Mouse (Mus musculus) liver, embryonic 14.5 days (tissue): ENCODE measurements around the gene Mthfsd. TPM values are rescaled to one million over a fixed set of nuclear protein-coding genes. Genes with fewer than 3 reads are reported as not detected.

Experiments
- ATAC-seq: fragments of 200-750 bp; cut with Nextera tagmentation; 2 replicates; pipeline ENCODE4 v1.8.0; 2017; ENCODE audit warnings: moderate number of reproducible peaks, mild to moderate bottlenecking, moderate library complexity; ENCODE audit not compliant: insufficient read depth
- DNase-seq, 3 experiments: peaks; one replicate each; pipeline ENCODE4 v3.0.0-alpha.2; 2012 to 2013; ENCODE audit warnings: low read depth in 3 of 3, low spot score in 3 of 3
- H3K27ac ChIP-seq: fragments of 300-500 bp; sonication (generic); 2 replicates; pipeline ENCODE4 v1.5.1; 2014; ENCODE audit warnings: moderate library complexity, mild to moderate bottlenecking, control low read depth, inconsistent platforms
- H3K27me3 ChIP-seq: fragments of 300-500 bp; sonication (generic); 2 replicates; pipeline ENCODE4 v1.6.1; 2014; ENCODE audit warnings: mild to moderate bottlenecking, low read length, moderate library complexity; ENCODE audit not compliant: control insufficient read depth, insufficient read depth
- H3K36me3 ChIP-seq: fragments of 300-500 bp; sonication (generic); replicated peaks from 2 replicates; pipeline ENCODE4 v1.6.1; 2014; ENCODE audit warnings: low read depth; ENCODE audit not compliant: control insufficient read depth, insufficient read depth
- H3K4me1 ChIP-seq, 2 experiments: fragments of 200-500 bp in 1 of 2; fragments of 300-500 bp in 1 of 2; sonication (generic) in 1 of 2; replicated peaks; 2 replicates each; pipeline ENCODE4 v1.6.1; 2012 to 2014; ENCODE audit warnings: antibody characterized with exemption in 1 of 2, inconsistent platforms in 1 of 2, low read length in 1 of 2; ENCODE audit not compliant: control insufficient read depth in 2 of 2, insufficient read depth in 2 of 2
- H3K4me2 ChIP-seq: fragments of 300-500 bp; sonication (generic); 2 replicates; pipeline ENCODE4 v1.6.1; 2014; ENCODE audit warnings: low read depth, mild to moderate bottlenecking, control low read depth, moderate library complexity
- H3K4me3 ChIP-seq, 2 experiments: fragments of 200-500 bp in 1 of 2; fragments of 300-500 bp in 1 of 2; sonication (generic) in 1 of 2; 2 replicates each; pipeline ENCODE4 v1.5.1; 2012 to 2014; ENCODE audit warnings: low read depth in 2 of 2, low read length in 2 of 2, mild to moderate bottlenecking in 2 of 2, control low read depth in 1 of 2, inconsistent platforms in 1 of 2, moderate library complexity in 1 of 2; ENCODE audit not compliant: insufficient read depth in 1 of 2
- H3K9ac ChIP-seq: fragments of 300-500 bp; sonication (generic); replicated peaks from 2 replicates; pipeline ENCODE4 v1.6.1; 2014; ENCODE audit warnings: mild to moderate bottlenecking, control low read depth, moderate library complexity
- H3K9me3 ChIP-seq: fragments of 300-500 bp; sonication (generic); 2 replicates; pipeline ENCODE4 v1.6.1; 2016; ENCODE audit warnings: low read length, mixed read lengths; ENCODE audit not compliant: control insufficient read depth
- CTCF ChIP-seq: IDR thresholded peaks from 2 replicates; pipeline ENCODE4 v1.5.1; 2016; ENCODE audit warnings: antibody characterized with exemption, low read depth, control low read depth
- EP300 ChIP-seq: IDR thresholded peaks from 2 replicates; pipeline ENCODE4 v1.6.1; 2016; ENCODE audit warnings: antibody characterized with exemption, low read depth
- WGBS: fragments of 180-500 bp; shearing (Covaris S2); extraction: QIAGEN DNeasy Blood & Tissue Kit; methylation state at CpG from one replicate; pipeline ENCODE4 v1.1.7; 2014; ENCODE audit not compliant: insufficient replicate concordance; 5-methylcytosine and 5-hydroxymethylcytosine counted together
- polyA plus RNA-seq, 2 experiments: library from polyadenylated mRNA; depleted of rRNA in 1 of 2; stranded (reverse) in 1 of 2; unstranded in 1 of 2; fragments of >200 nt; fragmentation: Nextera tagmentation in 1 of 2; extraction: Ambion mirVana in 1 of 2; gene quantifications; 2 replicates each; pipeline versions ENCODE4 v1.2.1 to v1.2.3; 2012 to 2014

Mthfsd gene
- polyA plus RNA-seq, 2 experiments, result 20.3 to 21.5 TPM

DNA sequence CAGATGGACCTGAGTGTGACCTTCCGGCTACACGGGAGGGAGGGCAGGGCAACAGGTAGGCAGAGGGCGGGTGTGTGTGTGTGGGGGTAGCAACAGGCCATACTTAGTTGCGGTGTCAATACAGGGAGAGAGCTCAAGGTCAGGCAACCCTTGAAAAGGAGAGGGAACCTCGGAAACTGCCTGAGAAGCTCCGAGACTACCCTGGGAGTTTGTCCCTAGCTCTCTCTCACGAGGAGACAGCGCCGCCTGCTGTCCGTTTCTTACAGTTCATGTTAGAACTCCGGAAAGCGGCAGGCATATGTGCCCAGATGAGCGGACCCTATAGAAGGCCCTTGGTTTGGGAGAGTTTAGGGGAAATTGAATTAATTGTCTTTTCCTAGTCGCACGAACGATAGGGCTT lies 15.6 kb downstream of the Mthfsd start:
- Histone ChIP-seq H3K4me3 (no peak overlapping the region), H3K9me3 (no peaks in the 10 kb centered on the region), H3K9ac (no peak overlapping the region), H3K27ac (no peak overlapping the region), H3K27me3 (peaks cover 50% of the 10 kb centered on the region), H3K4me1 (no peaks in the 10 kb centered on the region), H3K36me3 (no peaks in the 10 kb centered on the region; the same call in 1 of the 2 replicates), H3K4me2 (no peak overlapping the region)
- 4% methylated on average over 16 of the region's 16 CpGs for WGBS
- ATAC-seq (peak; percentile 32; the same call in 1 of the 2 replicates), DNase-seq (peak; percentile 33 to 41 (median 40))
- TF ChIP-seq CTCF, result peak; percentile 88
- TF ChIP-seq EP300, result no peak

GRCm38 (mm10) chr8:121092141-121092540 lies 16.1 kb downstream of the Mthfsd start:
- no peak for DNase-seq
- H3K9me3 ChIP-seq, result no peaks in the 10 kb centered on the region
- 0 out of 2 replicates have a peak, but pooled peaks have one; percentile 9 for ATAC-seq
- H3K36me3 ChIP-seq, result no peaks in the 10 kb centered on the region; the same call in 1 of the 2 replicates
- no peak overlapping the region for H3K9ac ChIP-seq
- H3K4me1 ChIP-seq, result no peaks in the 10 kb centered on the region
- H3K27ac ChIP-seq, result no peak overlapping the region
- no peak overlapping the region for H3K4me3 ChIP-seq
- peaks cover 55% of the 10 kb centered on the region for H3K27me3 ChIP-seq
- no peak overlapping the region for H3K4me2 ChIP-seq
- no peak for TF ChIP-seq CTCF
- no peak for TF ChIP-seq EP300
- WGBS, result 25% methylated on average over 6 of the region's 6 CpGs

DNA sequence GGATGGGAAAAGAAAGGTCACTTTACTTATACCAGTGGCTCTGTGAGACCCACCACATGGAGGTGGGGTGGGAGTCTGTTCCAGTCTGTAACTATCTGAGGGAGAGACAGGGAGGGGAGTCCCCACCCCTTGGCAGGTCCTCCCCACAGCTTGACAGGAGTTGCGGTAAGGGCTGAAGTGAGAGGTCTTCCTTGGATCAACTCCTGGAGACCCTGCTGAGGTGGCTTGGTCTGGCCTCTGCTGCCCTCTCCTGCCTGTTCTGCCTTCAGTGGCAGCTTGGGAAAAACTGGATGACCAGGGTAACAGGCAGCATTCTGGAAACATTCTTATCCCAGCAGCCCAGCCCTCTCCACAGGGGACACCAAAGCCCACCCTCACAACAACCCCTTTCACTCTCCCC lies 17.5 kb downstream of the Mthfsd start:
- WGBS, result 14% methylated on average over 1 of the region's 1 CpGs
- H3K4me1 ChIP-seq, result no peaks in the 10 kb centered on the region
- H3K4me3 ChIP-seq, result no peak overlapping the region
- peaks cover 69% of the 10 kb centered on the region for H3K27me3 ChIP-seq
- H3K4me2 ChIP-seq, result no peak overlapping the region
- ATAC-seq, result no peak
- H3K27ac ChIP-seq, result no peak overlapping the region
- H3K36me3 ChIP-seq, result no peaks in the 10 kb centered on the region
- H3K9ac ChIP-seq, result no peak overlapping the region
- TF ChIP-seq EP300 (no peak), CTCF (peak; percentile 17; the same call in 1 of the 2 replicates)
- no peaks in the 10 kb centered on the region for H3K9me3 ChIP-seq
- DNase-seq, result no peak

- DNase-seq, result no peak
- 0 out of 2 replicates have a peak, but pooled peaks have one; percentile 9 for ATAC-seq
- no peak for TF ChIP-seq EP300
- TF ChIP-seq CTCF, result no peak
- peaks cover 78% of the 10 kb centered on the region for H3K27me3 ChIP-seq
- no peaks in the 10 kb centered on the region for H3K4me1 ChIP-seq
- H3K4me2 ChIP-seq, result no peak overlapping the region
- no peak overlapping the region for H3K9ac ChIP-seq
- H3K27ac ChIP-seq, result no peak overlapping the region
- no peaks in the 10 kb centered on the region for H3K36me3 ChIP-seq
- 15% methylated on average over 32 of the region's 32 CpGs for WGBS
- no peak overlapping the region for H3K4me3 ChIP-seq
- H3K9me3 ChIP-seq, result no peaks in the 10 kb centered on the region
Observed at GRCm38 (mm10) chr8:121089631-121090380, 18.4 kb downstream of the Mthfsd start.

GRCm38 (mm10) chr8:121088871-121089630 lies 19.1 kb downstream of the Mthfsd start:
- 15% methylated on average over 40 of the region's 40 CpGs for WGBS

More at GRCm38 (mm10) chr8:121088871-121089630, 19.1 kb downstream of the Mthfsd start:
- ATAC-seq (no peak), DNase-seq (no peak)
- H3K4me2 ChIP-seq, result 0 out of 2 replicates have a peak overlapping the region, but pooled peaks have one; percentile 1
- TF ChIP-seq EP300, result no peak
- TF ChIP-seq CTCF, result no peak
- H3K9ac ChIP-seq, result no peak overlapping the region
- H3K27ac ChIP-seq, result no peak overlapping the region
- peaks cover 86% of the 10 kb centered on the region for H3K27me3 ChIP-seq
- no peaks in the 10 kb centered on the region for H3K9me3 ChIP-seq
- H3K4me3 ChIP-seq, result no peak overlapping the region
- no peaks in the 10 kb centered on the region for H3K36me3 ChIP-seq
- H3K4me1 ChIP-seq, result no peaks in the 10 kb centered on the region
